Mouse (Mus musculus) megakaryocyte progenitor cell, adult 5-6 weeks (primary cell): ENCODE results near the gene Tango2. TPM values are rescaled to one million over a fixed set of nuclear protein-coding genes. Genes with fewer than 3 reads are reported as not detected.

Source experiments
- ATAC-seq: replicated peaks from 2 replicates; pipeline ENCODE4 v1.8.0; 2016; ENCODE audit warnings: mild to moderate bottlenecking, moderate TSS enrichment, inconsistent platforms; ENCODE audit not compliant: poor library complexity
- total RNA-seq, 2 experiments: library from RNA; stranded (forward) in 1 of 2; stranded (reverse) in 1 of 2; fragments of 157-497, 149-512 nt in 1 of 2; fragments of 200-1000 nt in 1 of 2; gene quantifications; 2 replicates each; pipeline versions ENCODE4 v1.2.3 to v1.2.4; 2015 to 2017

The Tango2 gene
- total RNA-seq (2015), result 20.5 and 21.7 TPM in 2 replicates
- 7.6 and 8.6 TPM in 2 replicates for total RNA-seq (2017)

- peak; percentile 11; the same call in 1 of the 2 replicates for ATAC-seq
Measured at GRCm38 (mm10) chr16:18347931-18348600, at the start of gene Tango2, which contains the start of gene Arvcf. Tango2 (minus strand) TSS chr16:18348103. Arvcf (plus strand) TSS chr16:18348182.

DNA sequence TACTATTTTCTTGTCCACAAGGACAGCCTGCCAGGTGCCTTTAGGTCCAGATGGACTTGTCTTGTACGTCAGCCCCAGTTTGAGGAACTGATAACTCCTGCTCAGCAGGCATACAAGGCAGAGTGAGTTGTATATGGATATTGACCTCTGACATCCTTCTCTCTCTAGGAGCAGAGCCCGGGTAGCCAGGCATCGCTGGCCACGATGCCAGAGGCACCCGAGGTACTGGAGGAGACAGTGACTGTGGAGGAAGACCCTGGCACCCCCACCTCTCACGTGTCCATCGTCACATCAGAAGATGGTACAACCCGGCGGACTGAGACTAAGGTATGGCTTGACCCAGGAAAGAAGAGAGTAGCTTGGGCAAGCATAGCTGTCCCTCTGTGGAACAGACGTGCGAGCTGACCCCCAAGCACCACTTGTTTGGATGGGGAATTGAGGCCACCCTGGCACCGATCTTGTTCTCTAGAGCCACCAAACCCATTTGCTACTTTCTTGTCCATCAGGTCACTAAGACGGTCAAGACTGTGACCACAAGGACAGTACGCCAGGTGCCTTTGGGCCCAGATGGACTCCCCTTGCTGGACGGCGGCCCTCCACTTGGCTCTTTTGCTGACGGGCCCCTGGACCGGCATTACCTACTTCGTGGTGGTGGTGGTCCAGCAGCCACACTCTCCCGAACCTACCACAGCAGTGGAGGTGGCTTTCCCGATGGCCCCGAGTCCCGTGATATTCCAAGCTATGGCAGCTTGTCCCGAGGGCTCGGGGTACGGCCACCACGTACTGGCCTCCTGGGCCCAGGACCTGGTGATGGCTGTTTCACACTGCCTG is 49.1 kb upstream of the Tango2 start:
- ATAC-seq, result no peak

DNA sequence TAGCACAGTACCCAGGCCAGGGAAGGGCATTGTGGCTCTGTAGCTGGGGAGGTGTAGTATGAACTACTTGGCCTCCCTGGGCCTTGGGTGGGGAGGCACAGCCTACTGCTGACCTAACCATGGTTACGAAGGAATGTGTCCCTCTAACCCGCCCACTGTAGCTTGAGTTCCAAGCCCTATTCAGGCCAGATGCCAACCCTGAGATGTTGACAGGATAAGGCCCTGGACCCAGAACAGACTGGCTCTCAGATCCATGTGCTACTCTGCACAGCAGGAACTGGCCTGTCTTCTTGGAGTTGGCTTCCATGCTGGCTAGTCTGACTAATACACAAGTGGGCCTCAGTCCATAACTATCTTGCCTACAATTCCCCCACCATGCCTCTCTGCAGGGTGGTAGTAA is 48.3 kb upstream of the Tango2 start:
- no peak for ATAC-seq

DNA sequence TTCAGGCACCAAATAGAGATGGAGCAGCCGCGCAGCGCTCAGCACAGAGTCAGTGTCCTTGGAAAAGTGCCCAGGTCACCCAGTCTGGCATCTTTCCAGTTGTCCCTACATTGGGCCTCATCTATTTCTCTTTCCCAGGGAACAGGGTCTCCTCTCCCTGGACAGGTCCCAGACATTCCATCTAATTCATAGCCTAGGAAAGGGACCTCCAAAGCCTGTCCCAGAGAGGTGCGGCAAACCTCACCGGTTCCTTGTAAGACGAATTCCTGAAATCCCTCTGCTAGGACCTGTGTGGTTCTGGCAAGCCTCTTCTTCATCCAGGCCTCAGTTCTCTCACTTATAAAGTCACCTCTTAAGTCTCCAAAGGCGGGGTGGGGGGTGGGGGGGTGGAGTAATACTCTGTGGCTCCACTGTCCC is 47.7 kb upstream of the Tango2 start:
- ATAC-seq, result no peak

GRCm38 (mm10) chr16:18394777-18395619 is 47.1 kb upstream of the Tango2 start:
- ATAC-seq, result no peak

GRCm38 (mm10) chr16:18394056-18394455 is 46.2 kb upstream of the Tango2 start:
- no peak for ATAC-seq

DNA sequence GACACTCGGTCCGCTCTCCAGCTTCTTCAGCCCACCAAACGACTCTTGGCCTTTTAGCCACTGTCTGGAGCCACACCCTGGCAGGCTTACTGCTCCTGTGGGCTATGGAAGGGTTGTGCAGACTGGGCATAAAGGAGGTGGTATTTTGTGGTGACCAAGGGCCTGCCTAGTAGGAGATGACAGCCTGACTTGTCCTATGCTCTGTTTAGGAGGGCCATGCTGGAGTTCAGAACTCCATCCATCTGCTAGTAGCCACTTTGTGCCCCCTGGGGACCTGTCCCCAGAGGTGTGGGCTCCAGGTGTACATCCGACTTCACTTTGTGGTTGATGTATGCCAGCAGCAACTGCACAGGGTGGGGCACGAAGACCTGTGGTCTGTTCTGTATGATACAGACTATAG is 45.7 kb upstream of the Tango2 start:
- no peak for ATAC-seq

DNA sequence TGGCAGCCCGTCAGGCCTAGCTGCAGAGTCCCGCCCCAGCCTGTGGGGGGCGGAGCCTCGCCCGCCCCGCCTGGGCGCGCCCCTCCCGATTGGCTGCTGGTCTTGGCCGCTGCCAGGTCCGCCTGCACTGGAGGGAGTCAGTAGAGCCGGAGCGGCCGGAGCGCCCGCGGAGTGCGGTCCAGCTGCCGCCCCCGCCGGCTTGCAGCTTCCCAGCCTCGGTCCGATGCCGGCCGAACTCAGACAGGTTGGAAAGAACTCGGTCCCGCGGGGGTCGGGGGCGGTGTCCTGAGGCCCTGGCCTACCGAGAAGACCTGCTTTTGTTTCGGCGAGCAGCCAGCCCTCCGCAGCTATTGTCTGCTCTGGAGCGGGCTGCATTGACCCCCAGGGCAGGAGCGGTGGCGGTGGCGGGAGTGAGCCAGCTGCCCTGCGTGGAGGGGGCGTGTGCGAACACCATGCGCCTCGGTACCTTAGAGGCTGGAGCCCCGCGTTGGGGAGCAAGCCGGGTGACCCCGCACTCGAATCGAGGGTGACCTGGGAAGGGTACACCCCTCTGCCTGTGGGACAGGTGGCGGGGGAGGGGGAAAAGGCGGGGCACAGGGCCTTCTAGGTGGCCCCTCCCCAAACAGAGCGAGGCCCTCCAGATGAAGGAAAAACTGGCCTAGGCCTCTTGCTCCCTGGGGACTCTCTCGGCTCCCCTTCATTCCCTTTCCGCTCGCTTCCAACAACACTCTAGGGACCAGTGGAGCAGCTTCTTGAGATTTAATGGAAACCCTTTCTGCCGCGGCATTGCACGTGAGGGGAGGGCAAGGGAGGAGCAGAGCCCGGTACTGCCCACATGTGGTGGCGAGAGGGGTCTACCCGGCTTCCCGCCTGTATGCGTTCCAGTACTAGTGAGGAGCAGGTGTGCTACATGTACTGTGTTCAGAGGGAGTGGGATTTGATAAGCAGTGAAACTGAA is 44.8 kb upstream of the Tango2 start:
- ATAC-seq, result peak; percentile 73

- no peak for ATAC-seq
Measured at GRCm38 (mm10) chr16:18391728-18392127, 43.8 kb upstream of the Tango2 start.

DNA sequence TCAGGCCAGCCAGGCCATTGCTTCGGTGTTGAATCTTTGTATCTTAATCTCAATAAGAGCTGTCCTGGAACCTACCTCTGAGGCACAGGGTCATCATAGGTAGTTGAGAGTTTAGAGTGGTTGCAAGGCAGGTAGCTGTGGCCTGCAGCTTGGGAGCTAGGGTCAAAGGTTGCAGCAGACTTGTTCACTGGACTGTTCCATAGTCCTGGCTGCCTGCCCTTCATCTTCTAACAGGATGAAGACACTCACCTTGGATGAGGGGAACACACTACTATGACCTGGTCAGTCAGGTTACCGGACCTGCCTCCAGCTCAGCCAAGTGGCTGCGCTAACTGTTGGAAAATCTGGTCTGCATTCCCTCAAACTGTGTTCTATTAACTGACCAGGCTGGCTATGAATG is 43.2 kb upstream of the Tango2 start:
- ATAC-seq, result no peak

- ATAC-seq, result no peak
Measured at GRCm38 (mm10) chr16:18390399-18390798, 42.5 kb upstream of the Tango2 start.

GRCm38 (mm10) chr16:18388583-18389435 is 40.9 kb upstream of the Tango2 start:
- ATAC-seq, result no peak

DNA sequence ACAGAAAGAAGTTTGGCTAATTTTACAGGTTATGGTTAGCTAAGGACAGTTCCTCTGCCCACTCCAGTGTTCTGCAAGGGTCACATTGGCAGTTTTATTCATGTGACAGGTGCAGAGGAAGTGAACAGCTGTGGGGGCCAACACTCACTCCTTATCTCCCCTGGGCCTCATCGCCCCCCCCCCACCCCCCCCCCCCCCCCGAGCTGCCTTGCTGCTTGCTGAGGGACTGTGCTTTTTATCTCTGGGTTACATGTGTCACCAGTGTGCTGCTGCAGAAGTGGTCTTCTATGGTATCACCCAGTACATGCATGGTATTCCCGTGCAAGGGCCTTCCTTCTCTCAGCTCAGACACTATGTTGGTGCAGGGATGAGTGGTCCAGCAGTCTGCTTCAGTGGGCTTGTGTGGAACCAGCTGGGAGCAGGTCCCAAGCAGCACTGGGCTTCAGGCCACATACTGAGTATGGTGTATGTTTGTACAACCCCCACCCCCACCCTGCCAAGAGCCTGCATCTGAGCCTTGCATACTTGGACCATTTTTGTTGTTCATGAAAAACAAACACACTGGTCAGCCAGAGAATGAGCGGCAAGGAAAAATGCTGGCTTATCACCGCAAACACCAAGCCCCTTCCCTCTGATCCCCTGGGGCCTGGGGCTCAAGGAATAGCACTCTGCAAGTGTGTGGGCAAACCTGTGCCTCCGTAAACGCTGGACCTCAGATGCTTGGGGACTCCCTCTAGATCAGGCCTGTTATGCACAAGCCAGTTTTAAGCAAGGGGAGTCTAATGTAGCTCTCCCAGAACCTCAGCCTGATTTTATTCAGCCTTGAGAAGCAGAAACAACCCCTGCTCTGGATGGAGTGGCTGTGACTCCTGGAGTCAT is 40.0 kb upstream of the Tango2 start:
- ATAC-seq, result peak; percentile 62

DNA sequence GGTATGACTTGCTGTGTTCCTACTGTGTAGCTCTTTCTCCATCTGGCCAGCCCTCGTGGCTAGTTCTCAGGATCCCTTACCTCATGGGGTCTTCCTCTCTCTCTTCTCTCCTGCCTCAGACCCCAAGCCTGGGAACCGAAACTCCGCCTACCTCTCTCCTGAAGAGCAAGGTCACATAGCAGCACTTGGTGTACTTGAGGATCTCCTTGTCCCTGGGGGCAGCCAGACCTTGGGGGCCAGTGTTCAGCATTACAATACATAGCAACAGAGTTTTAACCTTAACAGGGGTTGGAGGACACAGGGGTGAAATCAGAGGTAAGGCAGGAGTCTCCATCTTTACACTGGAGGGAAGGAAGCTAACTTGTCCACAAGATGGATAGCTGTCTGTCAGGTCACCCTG is 39.1 kb upstream of the Tango2 start:
- ATAC-seq, result no peak

GRCm38 (mm10) chr16:18386451-18386850 is 38.5 kb upstream of the Tango2 start:
- no peak for ATAC-seq

DNA sequence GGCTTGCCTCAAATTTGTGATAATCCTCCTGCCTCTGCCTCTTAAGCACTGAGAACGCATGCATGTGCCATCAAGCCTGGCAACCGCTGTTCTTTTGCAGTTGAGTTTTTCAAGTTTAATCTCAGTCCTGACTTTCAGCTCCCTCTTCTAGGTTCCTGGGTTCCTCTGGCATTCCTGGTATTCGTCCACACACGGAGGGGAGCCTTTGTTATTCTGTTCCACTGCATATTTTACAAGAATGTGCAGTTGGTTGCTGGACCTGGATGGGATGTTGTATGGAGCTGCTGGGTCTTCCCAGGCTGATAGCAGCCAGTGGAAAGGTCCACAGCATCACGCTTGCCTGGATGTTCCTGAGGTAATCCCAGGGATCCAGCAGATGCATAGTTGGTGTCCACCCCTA is 37.5 kb upstream of the Tango2 start:
- no peak for ATAC-seq

- no peak for ATAC-seq
Measured at GRCm38 (mm10) chr16:18384659-18385058, 36.8 kb upstream of the Tango2 start.

DNA sequence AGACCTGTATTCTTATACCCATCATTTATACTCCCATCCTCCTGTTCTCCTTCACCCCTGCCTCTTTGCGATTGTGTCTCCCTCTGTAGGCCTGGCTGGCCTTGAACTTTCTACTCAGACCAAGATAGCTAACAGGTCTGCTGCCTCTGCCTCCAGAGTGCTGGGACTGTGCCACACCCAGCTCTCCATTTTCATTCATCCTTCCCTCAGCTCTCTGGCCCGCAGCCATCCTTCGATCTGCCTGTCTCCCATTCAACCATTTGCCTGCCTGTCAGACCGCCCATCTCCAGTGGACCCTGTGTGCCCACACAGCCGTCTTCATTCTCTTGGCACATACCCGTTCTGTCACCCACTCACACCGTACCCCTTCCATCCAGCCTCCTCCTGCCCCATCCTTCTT is 36.3 kb upstream of the Tango2 start:
- no peak for ATAC-seq
